Mouse (Mus musculus): ENCODE measurements around the gene Vmn1r112.
"Not testable (repeated sequence)": the region's sequence is repeated elsewhere in the genome, so short reads cannot be mapped to it uniquely, and the experiment has no call there.

DNA sequence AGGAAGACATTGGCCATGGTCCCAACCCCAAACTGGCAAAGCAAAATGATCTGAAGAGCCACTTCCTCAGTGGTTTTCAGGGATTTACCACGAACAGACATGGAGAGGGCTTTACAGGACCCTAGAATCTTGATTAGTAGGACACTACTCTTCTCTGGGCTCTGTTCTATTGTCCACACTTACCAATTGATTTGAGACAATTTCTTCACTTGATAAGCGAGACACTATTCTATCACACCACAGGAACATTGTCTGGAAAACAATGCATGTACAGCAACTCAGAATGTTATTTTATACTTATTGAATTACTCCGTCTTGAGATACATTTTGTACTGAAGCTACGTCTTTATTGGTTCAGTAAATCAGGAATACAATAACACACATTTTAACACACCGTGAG lies 41.1 kb downstream of the Vmn1r112 start, which contains the start of gene Vmn1r114:
- not testable (repeated sequence) for TF ChIP-seq POLR2A (IDR thresholded peaks at IDR 0.05; ENCODE audit: low read depth, low read length); CTCF (IDR thresholded peaks at IDR 0.05; ENCODE audit: borderline replicate concordance, insufficient read depth, low read length)
